Mouse (Mus musculus) limb, embryonic 12.5 days (tissue): Measurements from ENCODE around the gene Trim7. TPM values are rescaled to one million over a fixed set of nuclear protein-coding genes. Genes with fewer than 3 reads are reported as not detected.
"Not testable (repeated sequence)": the region's sequence is repeated elsewhere in the genome, so short reads cannot be mapped to it uniquely, and the experiment has no call there.

Experiments used
- ATAC-seq: fragments of 200-750 bp; cut with Nextera tagmentation; 2 replicates; pipeline ENCODE4 v1.8.0; 2017; ENCODE audit warnings: low read depth, moderate TSS enrichment; ENCODE audit not compliant: insufficient number of reproducible peaks, insufficient read depth, low FRiP score, low TSS enrichment
- H3K27ac ChIP-seq: fragments of 300-500 bp; sonication (generic); 2 replicates; pipeline ENCODE4 v1.5.1; 2016; ENCODE audit warnings: mild to moderate bottlenecking, moderate library complexity
- H3K27me3 ChIP-seq: fragments of 300-500 bp; sonication (generic); 2 replicates; pipeline ENCODE4 v1.6.1; 2016; ENCODE audit warnings: mild to moderate bottlenecking, moderate library complexity
- H3K36me3 ChIP-seq: fragments of 300-500 bp; sonication (generic); 2 replicates; pipeline ENCODE4 v1.6.1; 2016; ENCODE audit warnings: mild to moderate bottlenecking, moderate library complexity
- H3K4me1 ChIP-seq: fragments of 300-500 bp; sonication (generic); replicated peaks from 2 replicates; pipeline ENCODE4 v1.6.1; 2016
- H3K4me2 ChIP-seq: fragments of 300-500 bp; sonication (generic); 2 replicates; pipeline ENCODE4 v1.6.1; 2016; ENCODE audit warnings: mild to moderate bottlenecking, moderate library complexity
- H3K4me3 ChIP-seq: fragments of 300-500 bp; sonication (generic); replicated peaks from 2 replicates; pipeline ENCODE4 v1.5.1; 2016; ENCODE audit warnings: mild to moderate bottlenecking
- H3K9ac ChIP-seq: fragments of 300-500 bp; sonication (generic); replicated peaks from 2 replicates; pipeline ENCODE4 v1.6.1; 2016; ENCODE audit warnings: mild to moderate bottlenecking, moderate library complexity
- H3K9me3 ChIP-seq: fragments of 300-500 bp; sonication (generic); 2 replicates; pipeline ENCODE4 v1.6.1; 2016; ENCODE audit warnings: mild to moderate bottlenecking, moderate library complexity
- WGBS: fragments of 180-500 bp; shearing (Covaris S2); methylation state at CpG from one replicate; pipeline ENCODE4 v1.1.7; 2016; 5-methylcytosine and 5-hydroxymethylcytosine counted together
- polyA plus RNA-seq: library from polyadenylated mRNA; unstranded; fragments of >200 nt; fragmentation: Nextera tagmentation; extraction: Ambion mirVana; gene quantifications from 2 replicates; pipeline ENCODE4 v1.2.1, GENCODE M21; 2016

The Trim7 gene
- polyA plus RNA-seq, 1 experiment from 2014 or later: 0.34 TPM

DNA sequence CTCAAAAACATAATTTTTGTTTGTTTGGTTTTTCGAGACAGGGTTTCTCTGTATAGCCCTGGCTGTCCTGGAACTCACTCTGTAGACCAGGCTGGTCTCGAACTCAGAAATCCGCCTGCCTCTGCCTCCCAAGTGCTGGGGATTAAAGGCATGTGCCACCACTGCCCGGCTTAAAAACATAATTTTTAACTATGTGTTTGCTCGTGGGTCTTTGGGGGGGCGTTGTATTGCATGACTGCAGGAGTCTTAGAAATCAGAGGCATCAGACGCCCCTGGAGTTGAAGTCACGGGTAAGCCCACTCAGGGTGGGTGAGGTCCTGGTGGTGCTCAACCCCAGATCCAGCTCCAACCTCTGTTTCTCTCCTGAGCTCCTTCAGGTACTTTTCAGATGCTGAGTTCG is 34.0 kb upstream of the Trim7 start:
- not testable (repeated sequence) for H3K4me1 ChIP-seq, ATAC-seq, H3K27me3 ChIP-seq, H3K9ac ChIP-seq, H3K27ac ChIP-seq, H3K9me3 ChIP-seq, H3K4me3 ChIP-seq, H3K4me2 ChIP-seq, H3K36me3 ChIP-seq
- 85% methylated on average over 9 of the region's 9 CpGs for WGBS

DNA sequence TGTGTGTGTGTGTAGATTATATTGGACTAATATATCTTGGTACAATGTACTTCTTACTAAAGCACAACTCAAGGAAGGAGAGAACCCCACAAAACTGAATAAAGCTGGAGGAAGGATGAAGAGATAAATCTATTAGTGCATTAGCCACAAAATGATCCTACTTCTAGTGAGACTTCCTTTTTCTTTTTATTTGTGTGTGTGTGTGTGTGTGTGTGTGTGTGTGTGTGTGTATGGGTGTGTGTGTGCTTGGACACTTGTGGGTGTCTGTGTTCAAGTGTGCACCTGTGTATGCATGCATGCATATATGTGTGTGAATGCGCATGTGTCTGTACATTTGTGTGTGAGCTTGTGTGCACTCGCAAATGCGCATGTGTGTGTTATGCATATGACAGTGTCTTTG is 32.8 kb upstream of the Trim7 start:
- Histone ChIP-seq H3K4me3 (no peak overlapping the region), H3K27me3 (no peaks in the 10 kb centered on the region), H3K4me2 (no peak overlapping the region), H3K36me3 (no peaks in the 10 kb centered on the region), H3K4me1 (no peaks in the 10 kb centered on the region; the same call in 1 of the 2 replicates), H3K27ac (no peak overlapping the region), H3K9me3 (no peaks in the 10 kb centered on the region), H3K9ac (no peak overlapping the region)
- no peak for ATAC-seq
- 98% methylated on average over 3 of the region's 3 CpGs for WGBS

DNA sequence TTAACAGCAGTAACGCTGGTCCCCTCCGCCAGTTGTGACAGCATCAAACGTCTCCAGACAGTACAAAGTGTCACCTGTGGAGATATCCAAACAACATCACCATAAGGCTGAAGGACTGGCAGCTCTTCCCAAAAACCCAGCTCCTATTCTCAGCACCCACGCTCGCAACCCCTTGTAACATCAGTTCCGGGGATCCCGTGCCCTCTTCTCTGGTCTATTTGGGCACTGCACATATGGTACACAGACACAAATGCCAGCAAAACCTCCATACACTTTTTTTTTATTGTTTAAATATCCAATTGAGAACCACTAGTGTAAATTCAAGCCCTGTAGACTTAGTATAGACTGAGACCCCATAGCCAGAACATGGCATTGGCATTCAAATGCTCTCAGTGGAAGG is 30.7 kb upstream of the Trim7 start:
- Histone ChIP-seq H3K4me3 (no peak overlapping the region), H3K27me3 (no peaks in the 10 kb centered on the region), H3K4me2 (no peak overlapping the region), H3K4me1 (peaks cover 6% of the 10 kb centered on the region; the same call in 1 of the 2 replicates), H3K36me3 (no peaks in the 10 kb centered on the region), H3K9ac (no peak overlapping the region), H3K27ac (no peak overlapping the region), H3K9me3 (no peaks in the 10 kb centered on the region)
- ATAC-seq: no peak
- 94% methylated on average over 7 of the region's 7 CpGs for WGBS

DNA sequence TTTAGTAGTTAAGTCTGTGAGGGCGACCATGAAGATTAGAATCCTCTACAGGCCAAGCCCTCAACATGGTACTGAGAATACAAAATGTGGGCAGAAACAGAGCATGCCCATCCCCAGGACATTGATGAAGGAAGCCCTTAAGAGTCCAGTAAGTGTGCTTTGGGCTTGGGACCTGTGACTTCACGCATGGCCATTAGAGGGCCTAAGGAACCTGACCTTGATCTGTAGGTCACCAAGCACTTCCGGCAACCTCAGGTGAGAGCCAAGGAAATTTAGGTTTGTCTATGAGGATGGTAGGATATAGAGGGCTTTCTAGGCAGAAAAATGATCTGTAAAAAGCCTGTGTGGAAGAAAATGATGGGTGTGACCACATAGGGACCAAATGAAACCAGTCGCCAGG is 29.6 kb upstream of the Trim7 start:
- peaks cover under 1% of the 10 kb centered on the region; the same call in 1 of the 2 replicates for H3K36me3 ChIP-seq
- H3K4me2 ChIP-seq: no peak overlapping the region
- H3K9ac ChIP-seq: no peak overlapping the region
- WGBS: 76% methylated on average over 4 of the region's 4 CpGs
- no peaks in the 10 kb centered on the region for H3K9me3 ChIP-seq
- no peak for ATAC-seq
- no peak overlapping the region for H3K4me3 ChIP-seq
- no peak overlapping the region for H3K27ac ChIP-seq
- H3K4me1 ChIP-seq: peaks cover 9% of the 10 kb centered on the region
- H3K27me3 ChIP-seq: no peaks in the 10 kb centered on the region

DNA sequence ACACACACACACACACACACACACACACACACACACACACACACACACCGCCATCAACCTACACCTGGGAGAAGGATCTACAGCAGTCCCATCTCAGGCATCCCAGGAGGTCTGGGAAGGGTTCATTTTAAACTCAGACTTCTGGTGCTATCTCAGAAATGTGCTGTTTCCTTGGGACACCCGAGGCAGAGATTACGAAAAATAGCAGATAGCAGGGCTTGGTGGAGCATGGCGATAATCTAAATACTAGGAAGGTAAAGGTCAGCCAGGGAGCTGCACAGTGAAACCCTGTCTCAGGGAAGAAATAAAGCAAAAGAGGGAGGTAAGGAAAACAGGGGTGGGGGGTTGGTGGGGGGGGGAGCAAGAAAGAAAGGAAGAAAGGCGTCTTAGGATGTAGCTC is 28.7 kb upstream of the Trim7 start:
- Histone ChIP-seq H3K4me1 (peaks cover 19% of the 10 kb centered on the region), H3K9me3 (no peaks in the 10 kb centered on the region), H3K4me3 (no peak overlapping the region), H3K36me3 (peaks cover 11% of the 10 kb centered on the region), H3K27me3 (no peaks in the 10 kb centered on the region), H3K4me2 (no peak overlapping the region), H3K27ac (no peak overlapping the region), H3K9ac (no peak overlapping the region)
- WGBS: 92% methylated on average over 5 of the region's 5 CpGs
- no peak for ATAC-seq

DNA sequence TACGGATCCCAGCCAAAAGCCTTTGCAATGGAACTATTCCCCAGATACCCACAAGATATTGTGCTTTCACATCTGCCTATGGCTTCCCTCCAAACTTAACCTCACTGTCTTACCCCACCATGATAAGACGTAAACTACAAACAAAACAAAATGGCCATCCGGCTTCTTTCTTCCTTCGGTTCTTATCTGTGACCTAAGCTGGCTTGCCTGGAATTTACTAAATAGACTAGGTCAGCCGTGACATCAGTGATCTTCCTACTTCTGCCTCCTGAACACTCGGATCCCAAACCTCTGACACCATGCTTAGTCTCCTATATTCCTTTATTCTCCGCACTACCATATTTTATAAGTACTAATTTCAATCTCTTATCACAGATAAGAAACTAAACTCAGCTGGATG is 27.6 kb upstream of the Trim7 start:
- Histone ChIP-seq H3K9me3 (no peaks in the 10 kb centered on the region), H3K36me3 (peaks cover 21% of the 10 kb centered on the region), H3K4me3 (no peak overlapping the region; the same call in 1 of the 2 replicates), H3K4me1 (peaks cover 28% of the 10 kb centered on the region), H3K4me2 (peak overlapping the region; percentile 91), H3K27me3 (no peaks in the 10 kb centered on the region), H3K9ac (peak overlapping the region; percentile 1; the same call in 1 of the 2 replicates), H3K27ac (no peak overlapping the region)
- WGBS: 88% methylated on average over 7 of the region's 7 CpGs
- no peak for ATAC-seq

DNA sequence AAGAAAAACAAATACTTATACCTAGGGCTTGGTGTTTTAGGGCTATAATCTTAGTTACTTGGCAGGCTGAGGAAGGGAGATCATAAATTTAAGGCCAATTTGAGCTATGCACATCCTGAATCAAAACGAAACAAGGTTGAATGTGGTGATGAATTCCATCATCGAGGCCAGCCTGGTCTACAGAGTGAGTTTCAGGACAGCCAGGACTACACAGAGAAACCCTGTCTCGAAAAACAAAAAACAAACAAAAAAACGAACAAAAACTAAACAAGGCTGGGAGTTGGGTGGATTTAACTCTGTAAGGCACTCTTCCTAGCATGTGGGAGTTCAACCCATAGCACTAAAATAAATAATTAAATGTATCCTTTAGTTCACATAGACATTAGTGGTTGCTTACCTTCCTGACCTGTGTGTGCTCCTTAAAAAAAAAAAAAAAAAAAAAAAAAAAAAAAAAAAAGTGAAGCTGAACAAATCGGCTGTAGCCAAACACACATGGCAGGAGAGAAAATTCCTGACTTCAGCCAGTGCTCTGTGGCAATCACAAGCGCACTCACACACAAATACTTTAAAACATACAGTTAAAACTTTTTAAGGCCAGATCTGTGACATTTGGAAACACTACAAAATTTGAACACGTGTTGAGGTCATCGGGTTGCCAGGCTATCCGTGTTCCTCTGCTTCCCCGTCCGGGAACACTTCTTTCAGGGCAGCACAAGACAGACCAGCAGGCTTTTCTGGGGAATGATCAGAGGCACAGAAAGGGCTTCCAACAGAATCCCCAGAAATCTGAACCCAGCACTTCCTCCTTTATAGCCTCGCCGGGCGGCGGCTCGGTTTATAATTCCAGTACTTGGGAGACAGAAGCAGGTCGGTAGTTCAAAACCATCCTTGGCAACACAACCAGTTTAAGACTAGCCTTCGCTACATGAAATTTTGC is 26.7 kb upstream of the Trim7 start:
- Histone ChIP-seq H3K9me3 (no peaks in the 10 kb centered on the region), H3K4me3 (peak overlapping the region; percentile 61), H3K4me2 (peak overlapping the region; percentile 91), H3K27me3 (no peaks in the 10 kb centered on the region), H3K36me3 (peaks cover 30% of the 10 kb centered on the region), H3K27ac (peak overlapping the region; percentile 90), H3K9ac (peak overlapping the region; percentile 83), H3K4me1 (peaks cover 28% of the 10 kb centered on the region)
- peak; percentile 7; the same call in 1 of the 2 replicates for ATAC-seq
- WGBS: 8% methylated on average over 18 of the region's 18 CpGs

DNA sequence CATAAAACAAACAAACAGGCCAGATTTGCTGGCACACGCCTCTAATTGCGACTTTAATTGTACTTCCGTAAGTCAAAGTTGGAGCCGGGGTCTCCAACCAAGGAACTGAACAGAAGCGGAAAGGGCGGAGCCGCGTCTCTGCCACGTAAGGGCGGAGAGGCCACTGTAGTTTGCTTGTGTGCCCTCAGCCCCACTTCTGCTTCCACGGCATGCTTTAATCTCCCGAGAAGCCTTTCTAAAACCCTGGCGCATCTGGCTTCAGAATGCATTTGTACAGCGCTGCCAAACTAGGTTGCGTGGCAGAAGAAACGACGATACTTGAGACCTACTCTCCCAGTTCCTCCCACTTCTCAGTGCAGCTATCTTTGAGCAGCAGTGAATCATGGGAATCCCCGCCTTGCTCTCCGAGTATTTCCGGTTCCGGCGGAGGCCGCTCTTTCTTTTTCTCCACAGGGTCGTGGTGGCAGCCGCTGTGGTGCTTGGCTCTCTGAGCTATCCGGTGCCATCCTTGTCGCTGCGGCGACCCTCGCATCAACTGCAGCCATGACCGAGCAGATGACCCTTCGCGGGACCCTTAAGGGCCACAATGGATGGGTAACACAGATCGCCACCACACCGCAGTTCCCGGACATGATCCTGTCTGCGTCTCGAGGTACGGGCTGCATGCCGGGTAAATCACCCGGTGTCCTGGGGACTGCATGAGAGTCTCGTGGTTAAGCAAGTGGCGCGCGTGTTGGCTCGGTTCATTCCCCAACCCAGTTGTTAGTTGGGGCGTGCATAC is 25.8 kb upstream of the Trim7 start, which contains the start of gene Rack1:
TSS of gene Rack1 (plus strand) at position 412 of the 781 bp plus-strand sequence.
- Histone ChIP-seq H3K9me3 (no peaks in the 10 kb centered on the region), H3K27me3 (no peaks in the 10 kb centered on the region), H3K36me3 (peaks cover 39% of the 10 kb centered on the region), H3K4me2 (peak within 1 kb of the TSS; percentile 91), H3K27ac (peak within 1 kb of the TSS; percentile 90), H3K4me1 (peaks cover 28% of the 10 kb centered on the region), H3K4me3 (peak within 1 kb of the TSS; percentile 61), H3K9ac (peak within 1 kb of the TSS; percentile 83)
- peak; percentile 77 for ATAC-seq
- WGBS: under 1% methylated on average over 47 of the region's 47 CpGs

DNA sequence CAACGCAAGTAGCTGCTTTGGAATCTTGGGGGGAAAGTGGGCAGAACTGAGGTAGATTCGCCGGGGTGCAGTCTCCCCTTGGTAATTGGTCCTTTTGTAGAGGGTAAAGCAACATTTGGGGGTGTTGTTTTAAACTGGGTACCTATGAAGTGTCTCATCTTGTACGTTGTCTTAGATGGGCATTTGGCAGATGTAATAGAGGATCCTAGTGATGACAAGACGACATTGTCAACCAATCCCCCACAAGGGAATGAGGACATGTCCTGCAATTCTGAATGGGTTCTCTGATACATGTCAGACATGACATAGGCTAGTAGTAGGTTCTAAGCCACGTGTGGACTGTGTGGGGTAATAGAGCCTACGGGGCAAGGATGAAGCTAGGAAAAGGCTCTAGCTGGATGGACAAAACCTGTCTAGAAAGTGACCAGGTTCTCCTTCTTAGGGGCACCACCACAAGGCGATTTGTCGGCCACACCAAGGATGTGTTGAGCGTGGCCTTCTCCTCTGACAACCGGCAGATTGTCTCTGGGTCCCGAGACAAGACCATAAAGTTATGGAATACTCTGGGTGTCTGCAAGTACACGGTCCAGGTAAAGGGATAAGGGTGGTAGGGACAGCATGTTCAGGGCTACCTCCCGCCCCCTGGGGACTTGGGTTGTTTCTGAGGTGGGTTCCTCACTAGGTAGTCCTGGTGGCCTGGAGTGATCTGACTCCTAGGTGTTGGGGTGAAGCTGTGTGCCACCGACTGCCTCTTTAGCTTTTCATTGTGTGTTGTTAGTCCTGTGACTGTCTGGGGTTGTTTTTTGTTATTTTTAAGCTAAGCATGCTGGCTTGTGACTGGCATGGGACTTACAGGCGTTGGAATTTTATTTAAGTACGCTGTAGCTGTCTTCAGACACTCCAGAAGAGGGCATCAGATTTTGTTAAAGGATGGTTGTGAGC is 23.8 kb upstream of the Trim7 start:
- ATAC-seq: no peak
- 78% methylated on average over 17 of the region's 17 CpGs for WGBS
- Histone ChIP-seq H3K4me2 (peak overlapping the region; percentile 91), H3K9me3 (no peaks in the 10 kb centered on the region), H3K9ac (peak overlapping the region; percentile 83), H3K27me3 (no peaks in the 10 kb centered on the region), H3K27ac (no peak overlapping the region), H3K4me1 (peaks cover 28% of the 10 kb centered on the region), H3K4me3 (peak overlapping the region; percentile 61), H3K36me3 (peaks cover 59% of the 10 kb centered on the region)

DNA sequence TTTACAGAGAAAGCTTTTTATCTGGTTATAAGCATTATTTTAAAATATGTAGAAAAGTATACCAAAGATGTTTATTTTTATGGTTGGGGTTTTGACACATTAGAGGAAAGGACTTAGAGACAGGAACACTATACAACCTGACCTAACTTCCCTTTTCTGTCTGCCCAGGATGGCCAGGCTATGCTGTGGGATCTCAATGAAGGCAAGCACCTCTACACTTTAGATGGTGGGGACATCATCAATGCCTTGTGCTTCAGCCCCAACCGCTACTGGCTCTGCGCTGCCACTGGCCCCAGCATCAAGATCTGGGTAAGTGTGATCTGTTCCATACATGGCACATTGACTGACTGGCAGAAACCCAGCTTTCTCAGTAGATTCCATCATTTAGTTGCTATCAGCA is 22.0 kb upstream of the Trim7 start:
- no peak overlapping the region for H3K27ac ChIP-seq
- no peaks in the 10 kb centered on the region for H3K27me3 ChIP-seq
- no peak overlapping the region for H3K9ac ChIP-seq
- H3K36me3 ChIP-seq: peaks cover 78% of the 10 kb centered on the region
- no peak overlapping the region for H3K4me2 ChIP-seq
- no peak for ATAC-seq
- H3K9me3 ChIP-seq: no peaks in the 10 kb centered on the region
- H3K4me3 ChIP-seq: no peak overlapping the region
- H3K4me1 ChIP-seq: peaks cover 22% of the 10 kb centered on the region
- 98% methylated on average over 2 of the region's 2 CpGs for WGBS
